Mouse (Mus musculus) E14TG2a.4 (cell line): ENCODE measurements around the gene Gm6793.

Experiments
- H3K27me3 ChIP-seq: 2 replicates; pipeline ENCODE4 v1.6.1; 2014; ENCODE audit warnings: low read length, control low read depth; ENCODE audit not compliant: insufficient read depth
- H3K36me3 ChIP-seq: 2 replicates; pipeline ENCODE4 v1.6.1; 2014; ENCODE audit warnings: low read length, control low read depth; ENCODE audit not compliant: insufficient read depth
- H3K4me1 ChIP-seq: replicated peaks from 2 replicates; pipeline ENCODE4 v1.6.1; 2014; ENCODE audit warnings: low read depth, low read length, control low read depth
- H3K4me3 ChIP-seq: replicated peaks from 2 replicates; pipeline ENCODE4 v1.5.1; 2014; ENCODE audit warnings: mild to moderate bottlenecking, low read length
- H3K9me3 ChIP-seq: 2 replicates; pipeline ENCODE4 v1.6.1; 2014; ENCODE audit warnings: low read length, control low read depth
- CTCF ChIP-seq: conservative IDR thresholded peaks from 2 replicates; pipeline ENCODE4 v1.5.1; 2014; ENCODE audit warnings: low read length
- NANOG ChIP-seq: IDR thresholded peaks from 2 replicates; pipeline ENCODE4 v1.6.1; 2014; ENCODE audit warnings: borderline replicate concordance, low read length, mixed read lengths
- POU5F1 ChIP-seq: IDR thresholded peaks from 2 replicates; pipeline ENCODE4 v1.6.1; 2014; ENCODE audit warnings: low read length, borderline replicate concordance

Gm6793 gene

GRCm38 (mm10) chr8:112034603-112035002, 19.8 kb upstream of the Gm6793 start:
- H3K27me3 ChIP-seq = peaks cover 4% of the 10 kb centered on the region; the same call in 1 of the 2 replicates
- H3K36me3 ChIP-seq = no peaks in the 10 kb centered on the region
- TF ChIP-seq CTCF (peak; percentile 68), NANOG (no peak)
- peaks cover 61% of the 10 kb centered on the region for H3K4me1 ChIP-seq
- H3K9me3 ChIP-seq = no peaks in the 10 kb centered on the region
- no peak overlapping the region for H3K4me3 ChIP-seq

GRCm38 (mm10) chr8:112033071-112033470, 18.2 kb upstream of the Gm6793 start:
- H3K9me3 ChIP-seq = no peaks in the 10 kb centered on the region
- peaks cover 4% of the 10 kb centered on the region; the same call in 1 of the 2 replicates for H3K27me3 ChIP-seq
- H3K4me1 ChIP-seq = peaks cover 62% of the 10 kb centered on the region
- H3K36me3 ChIP-seq = no peaks in the 10 kb centered on the region
- TF ChIP-seq CTCF = no peak
- TF ChIP-seq POU5F1 = no peak
- TF ChIP-seq NANOG = peak; percentile 89
- 0 out of 2 replicates have a peak overlapping the region, but pooled peaks have one; percentile 10 for H3K4me3 ChIP-seq

GRCm38 (mm10) chr8:112030663-112031062, 15.8 kb upstream of the Gm6793 start:
- no peak for TF ChIP-seq NANOG
- TF ChIP-seq CTCF = no peak
- TF ChIP-seq POU5F1 = no peak
- Histone ChIP-seq H3K27me3 (no peaks in the 10 kb centered on the region), H3K4me1 (peaks cover 60% of the 10 kb centered on the region), H3K4me3 (no peak overlapping the region), H3K36me3 (no peaks in the 10 kb centered on the region), H3K9me3 (no peaks in the 10 kb centered on the region)

GRCm38 (mm10) chr8:112029455-112029854, 14.6 kb upstream of the Gm6793 start:
- TF ChIP-seq NANOG (no peak), CTCF (no peak), POU5F1 (no peak)
- H3K9me3 ChIP-seq = no peaks in the 10 kb centered on the region
- no peak overlapping the region for H3K4me3 ChIP-seq
- peaks cover 62% of the 10 kb centered on the region for H3K4me1 ChIP-seq
- no peaks in the 10 kb centered on the region for H3K27me3 ChIP-seq
- H3K36me3 ChIP-seq = no peaks in the 10 kb centered on the region

DNA sequence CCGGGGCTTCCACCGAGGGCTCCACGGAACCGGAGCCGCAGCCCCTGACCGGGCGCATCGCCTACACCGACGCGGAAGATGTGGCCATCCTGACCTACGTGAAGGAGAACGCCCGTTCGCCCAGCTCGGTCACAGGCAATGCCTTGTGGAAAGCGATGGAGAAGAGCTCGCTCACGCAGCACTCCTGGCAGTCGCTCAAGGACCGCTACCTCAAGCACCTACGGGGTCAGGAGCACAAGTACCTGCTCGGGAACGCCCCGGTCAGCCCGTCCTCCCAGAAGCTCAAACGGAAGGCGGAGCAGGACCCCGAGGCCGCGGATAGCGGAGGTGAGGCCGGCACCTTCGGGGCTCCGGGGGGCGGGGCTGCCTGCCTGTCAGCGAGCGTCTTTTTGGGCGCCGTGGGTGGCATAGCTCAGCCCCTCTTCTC, 3.0 kb downstream of the Gm6793 start:
- TF ChIP-seq NANOG (no peak), POU5F1 (no peak), CTCF (no peak)
- Histone ChIP-seq H3K27me3 (peaks cover 17% of the 10 kb centered on the region), H3K9me3 (no peaks in the 10 kb centered on the region), H3K36me3 (peaks cover 39% of the 10 kb centered on the region), H3K4me1 (peaks cover 45% of the 10 kb centered on the region), H3K4me3 (peak overlapping the region; percentile 98)

GRCm38 (mm10) chr8:112010997-112011815, 3.6 kb downstream of the Gm6793 start, which contains the start of the genes Kars and Terf2ip:
Gene Kars, minus strand, starts transcription at chr8:112011323.
Gene Terf2ip, plus strand, starts transcription at chr8:112011398.
- no peak for TF ChIP-seq NANOG
- peaks cover 39% of the 10 kb centered on the region for H3K36me3 ChIP-seq
- H3K9me3 ChIP-seq = no peaks in the 10 kb centered on the region
- peaks cover 52% of the 10 kb centered on the region for H3K4me1 ChIP-seq
- peak within 1 kb of the TSS; percentile 98 for H3K4me3 ChIP-seq
- H3K27me3 ChIP-seq = peaks cover 17% of the 10 kb centered on the region

DNA sequence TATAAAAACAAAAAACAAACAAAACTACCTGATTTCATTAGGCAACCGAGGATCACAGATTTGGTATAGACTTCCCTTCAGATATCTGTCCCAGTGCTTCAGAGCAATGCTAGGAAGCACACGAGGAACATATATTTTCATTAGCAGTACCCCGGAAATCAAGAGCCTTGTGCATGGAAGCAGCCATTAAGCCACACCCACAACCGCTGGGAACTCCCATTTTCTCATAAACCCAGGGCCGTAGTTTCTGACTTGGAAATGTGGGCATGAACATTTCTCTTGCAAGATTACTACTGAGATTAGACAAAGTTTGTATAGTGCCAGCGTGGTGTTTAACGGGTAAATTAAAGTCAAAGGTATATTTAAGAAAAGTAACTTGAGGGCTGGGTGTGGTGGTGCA, 5.3 kb downstream of the Gm6793 start:
- peaks cover 67% of the 10 kb centered on the region for H3K4me1 ChIP-seq
- H3K36me3 ChIP-seq = peaks cover 45% of the 10 kb centered on the region
- H3K27me3 ChIP-seq = peaks cover 17% of the 10 kb centered on the region
- peak overlapping the region; percentile 98 for H3K4me3 ChIP-seq
- TF ChIP-seq NANOG (no peak), POU5F1 (no peak), CTCF (no peak)
- H3K9me3 ChIP-seq = no peaks in the 10 kb centered on the region

- TF ChIP-seq NANOG = no peak
- no peak for TF ChIP-seq CTCF
- TF ChIP-seq POU5F1 = no peak
- H3K36me3 ChIP-seq = peaks cover 63% of the 10 kb centered on the region
- no peak overlapping the region for H3K4me3 ChIP-seq
- peaks cover 11% of the 10 kb centered on the region for H3K27me3 ChIP-seq
- no peaks in the 10 kb centered on the region for H3K9me3 ChIP-seq
- H3K4me1 ChIP-seq = peaks cover 77% of the 10 kb centered on the region
Observed at GRCm38 (mm10) chr8:112007669-112008068, 7.2 kb downstream of the Gm6793 start.

DNA sequence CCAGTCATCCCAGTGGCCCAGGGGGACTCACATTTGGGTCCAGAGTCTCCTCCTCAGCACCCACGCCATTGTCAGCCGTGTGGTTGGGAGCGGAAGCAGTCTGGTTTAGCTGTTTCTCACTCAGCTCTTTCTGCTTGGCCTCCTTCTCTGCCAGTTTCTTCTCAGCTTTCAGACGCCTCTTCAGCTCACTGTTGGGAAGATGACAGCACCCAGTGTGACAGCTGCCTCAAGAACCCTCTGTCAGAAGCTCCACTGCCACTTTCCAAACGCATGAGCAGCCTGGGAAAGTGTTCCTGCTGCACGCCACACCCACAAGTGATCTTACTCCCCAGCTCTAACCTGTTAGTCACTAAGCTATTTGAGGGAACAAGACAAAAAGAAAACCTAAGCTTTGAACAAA, 9.2 kb downstream of the Gm6793 start:
- Histone ChIP-seq H3K36me3 (peaks cover 84% of the 10 kb centered on the region), H3K9me3 (no peaks in the 10 kb centered on the region), H3K27me3 (no peaks in the 10 kb centered on the region), H3K4me1 (peaks cover 77% of the 10 kb centered on the region), H3K4me3 (no peak overlapping the region)
- no peak for TF ChIP-seq NANOG
- no peak for TF ChIP-seq CTCF
- no peak for TF ChIP-seq POU5F1
